Mouse (Mus musculus) embryo, embryonic 11.5 days (tissue): ENCODE measurements around the gene Nrg4.

Source experiments
- DNase-seq: peaks from one replicate; pipeline ENCODE4 v3.0.0-alpha.2; 2012; ENCODE audit warnings: low read depth, low spot score

The Nrg4 gene

DNA sequence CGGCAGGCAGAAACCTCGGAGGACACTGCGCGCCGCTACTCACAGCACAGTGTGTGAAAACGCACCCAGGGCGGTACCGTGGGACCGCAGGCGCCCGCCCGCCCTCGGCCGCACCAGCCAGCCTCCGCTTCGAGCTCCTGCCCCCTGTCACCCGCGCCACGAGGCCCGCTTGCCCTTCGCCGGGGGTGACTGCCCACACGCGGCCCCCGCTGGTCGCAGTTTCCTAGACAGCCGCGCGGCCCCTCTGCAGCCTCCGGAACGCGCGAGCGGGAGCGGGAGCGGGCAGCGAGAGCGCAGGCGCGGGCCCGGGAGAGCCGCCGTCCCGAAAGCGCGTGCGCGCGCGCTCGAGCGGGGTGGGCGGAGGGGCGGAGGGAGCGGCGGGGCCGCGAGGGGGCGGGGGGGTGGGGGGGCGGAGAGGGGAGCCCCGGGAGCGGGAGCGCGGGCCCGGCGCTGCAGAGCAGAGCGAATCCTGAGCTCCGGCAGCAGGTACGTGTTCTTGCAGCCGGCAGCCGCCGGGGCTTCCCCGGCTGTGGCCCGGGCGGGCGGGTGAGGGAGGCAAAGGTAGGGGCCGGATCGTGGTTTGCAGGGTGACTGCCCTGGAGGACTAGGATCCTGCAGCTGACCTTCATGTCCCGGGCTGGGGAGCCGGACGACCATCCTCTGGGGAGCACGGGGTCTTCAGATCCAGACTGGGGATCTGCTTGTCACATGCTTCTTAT is at the start of gene Nrg4, which contains the start of gene Tmem266:
TSS of gene Nrg4 (minus strand) at position 330 of the 719 bp plus-strand sequence.
TSS of gene Tmem266 (plus strand) at position 399 of the 719 bp plus-strand sequence.
- DNase-seq, result peak; percentile 67

DNA sequence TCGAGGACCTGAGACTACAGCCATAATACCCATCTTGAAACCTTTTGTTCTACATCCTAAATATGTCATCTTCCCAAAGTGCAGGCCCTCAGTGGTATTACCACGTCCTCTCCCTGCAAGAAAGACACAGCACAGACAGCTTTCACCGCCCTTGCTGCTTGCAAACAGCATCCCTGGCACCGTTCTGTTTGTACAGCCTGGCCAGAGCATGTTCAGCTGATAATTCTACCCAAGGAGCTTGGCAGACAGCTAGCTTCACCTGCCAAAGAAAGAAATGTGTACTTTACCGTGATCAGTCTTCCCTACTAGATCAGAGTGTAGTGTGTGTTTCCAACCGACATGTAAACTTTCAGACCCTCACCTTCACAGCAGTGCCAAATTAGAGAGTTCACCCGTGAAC is 45.3 kb upstream of the Nrg4 start:
- DNase-seq, result no peak

DNA sequence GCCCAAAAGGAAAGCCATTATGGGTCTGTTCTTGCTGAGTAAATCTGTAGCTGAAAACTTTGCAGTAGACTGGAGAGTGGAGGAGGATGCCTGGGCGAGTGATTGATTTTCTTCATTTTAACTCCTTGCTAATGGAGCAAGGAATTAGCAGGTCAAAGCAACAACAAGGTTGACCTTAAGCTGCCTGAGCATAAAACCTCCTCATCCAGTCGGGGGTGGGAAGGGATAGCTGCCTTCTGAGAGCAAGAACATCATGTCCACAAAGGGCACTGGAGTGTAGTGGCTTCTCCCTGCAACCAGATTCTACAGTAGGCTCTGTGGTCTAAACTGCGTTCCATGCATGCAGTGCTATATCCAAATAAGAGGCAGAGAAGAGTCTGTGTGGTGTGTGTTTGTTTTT is 41.4 kb upstream of the Nrg4 start:
- no peak for DNase-seq

DNA sequence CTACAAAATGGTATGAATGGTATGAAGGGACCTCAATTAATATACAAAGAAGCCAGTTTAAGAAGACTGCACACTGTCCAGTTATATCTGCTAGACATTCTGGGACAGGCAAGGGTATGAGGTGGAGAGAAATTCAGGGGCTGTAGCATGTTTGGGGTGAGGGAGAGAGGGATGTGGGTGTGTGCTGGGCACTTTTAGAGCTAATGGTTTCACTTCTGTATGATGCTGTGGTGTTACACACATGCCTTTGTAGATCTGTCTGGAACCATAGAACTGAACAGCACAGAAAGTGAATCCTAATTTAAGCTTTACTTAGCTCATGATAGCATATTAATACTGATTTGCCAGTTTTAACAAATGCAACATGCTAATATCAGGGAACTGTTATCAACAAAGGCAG is 37.1 kb upstream of the Nrg4 start:
- no peak for DNase-seq

DNA sequence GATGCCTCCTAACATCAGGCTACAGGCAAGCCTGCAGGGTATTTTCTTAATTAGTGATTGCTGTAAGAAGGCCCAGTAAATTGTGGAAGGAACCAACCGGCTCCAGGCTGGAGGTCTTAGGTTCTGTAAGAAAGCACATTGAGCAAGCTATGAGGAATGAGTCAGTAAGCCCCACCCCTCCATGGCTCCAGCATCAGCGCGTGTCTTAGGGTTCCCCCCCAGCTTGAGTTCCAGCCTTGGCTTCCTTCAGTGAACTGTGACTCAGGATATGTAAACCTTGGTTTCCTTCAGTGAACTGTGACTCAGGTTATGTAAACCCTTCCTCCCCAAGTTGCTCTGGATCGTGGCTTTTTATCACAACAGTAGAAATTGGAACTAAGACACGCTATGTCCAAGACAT is 35.3 kb upstream of the Nrg4 start:
- no peak for DNase-seq

DNA sequence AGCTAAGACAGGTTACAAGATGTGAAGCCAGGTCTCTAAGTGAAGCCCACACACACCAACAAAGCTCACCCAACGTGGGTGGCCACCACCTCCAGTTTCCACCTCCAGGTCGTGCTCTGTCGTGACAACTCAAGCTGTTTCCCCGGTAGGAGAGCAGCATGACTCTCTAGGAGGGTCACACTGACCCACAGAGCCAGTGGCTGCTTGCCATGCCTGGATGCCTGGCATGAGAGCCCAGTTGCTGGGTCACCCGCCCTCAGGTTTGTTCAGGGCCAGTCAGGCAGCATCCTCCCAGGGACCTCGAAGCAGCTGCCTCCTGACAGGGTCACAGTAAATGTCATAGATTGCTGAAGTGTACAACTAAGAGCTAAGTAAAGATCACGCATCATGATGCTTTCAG is 34.2 kb upstream of the Nrg4 start:
- no peak for DNase-seq

DNA sequence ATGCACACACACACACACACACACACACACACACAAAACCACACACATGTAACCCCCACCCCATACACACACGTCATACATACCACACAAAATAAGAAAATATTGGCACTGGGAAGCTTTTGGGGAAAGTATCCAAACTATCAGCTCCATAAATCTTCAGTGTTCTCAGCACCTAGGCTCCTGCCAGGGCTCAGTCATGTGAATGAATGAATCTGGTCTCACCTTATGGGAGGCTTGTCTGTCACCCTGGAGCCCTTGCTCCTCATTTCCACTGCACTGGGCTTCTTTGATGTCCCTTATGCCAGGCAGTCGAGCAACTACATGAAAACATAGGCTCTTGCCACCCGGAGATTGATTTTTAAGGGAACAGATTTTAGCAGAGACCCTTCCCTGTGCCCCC is 33.7 kb upstream of the Nrg4 start:
- no peak for DNase-seq

DNA sequence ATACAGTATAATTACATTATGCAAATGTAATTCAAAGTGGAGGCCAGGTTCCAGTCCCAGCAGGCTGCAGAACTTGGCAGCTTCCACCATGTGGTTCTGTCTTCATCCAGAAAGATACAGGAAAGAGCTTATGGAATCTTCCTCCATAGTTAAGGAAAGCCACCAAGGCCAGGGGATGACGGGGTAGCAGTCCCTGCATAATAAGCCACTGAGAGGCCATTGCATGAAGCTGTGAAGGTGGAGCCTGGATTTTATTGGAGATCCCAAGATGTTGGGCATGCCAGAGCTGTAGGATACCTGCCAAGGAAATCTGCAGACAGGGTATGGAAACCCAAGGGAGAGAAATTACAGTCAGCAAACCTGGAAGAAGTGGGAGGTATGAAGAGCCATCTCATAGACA is 30.5 kb upstream of the Nrg4 start:
- DNase-seq, result no peak

DNA sequence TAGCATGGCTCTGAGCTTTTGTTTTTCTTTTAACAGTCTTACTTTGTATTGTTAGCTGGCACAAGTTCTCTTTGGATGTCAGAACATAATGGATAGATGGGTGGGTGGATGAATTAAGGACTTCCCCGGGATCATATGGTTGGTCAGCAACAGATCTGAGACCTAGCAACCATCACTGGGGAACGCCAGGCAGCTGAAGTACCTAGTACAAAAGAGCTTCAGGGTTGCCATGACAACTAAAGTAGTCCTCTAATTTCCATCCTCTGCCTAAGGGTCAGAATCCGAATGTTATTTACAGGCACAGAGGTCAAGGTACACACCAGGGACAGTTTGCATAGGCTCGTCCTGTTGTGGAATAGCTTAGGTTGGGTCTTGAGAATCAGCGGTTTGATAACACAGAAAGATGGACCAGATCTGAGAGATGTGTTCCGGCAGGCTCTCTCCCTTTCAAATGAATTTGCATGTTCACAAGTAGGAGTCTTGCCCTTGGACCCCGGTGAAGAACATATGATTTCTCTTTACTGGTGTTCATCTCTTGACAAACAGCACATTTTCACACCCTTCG is 28.7 kb upstream of the Nrg4 start:
- peak; percentile 24 for DNase-seq

DNA sequence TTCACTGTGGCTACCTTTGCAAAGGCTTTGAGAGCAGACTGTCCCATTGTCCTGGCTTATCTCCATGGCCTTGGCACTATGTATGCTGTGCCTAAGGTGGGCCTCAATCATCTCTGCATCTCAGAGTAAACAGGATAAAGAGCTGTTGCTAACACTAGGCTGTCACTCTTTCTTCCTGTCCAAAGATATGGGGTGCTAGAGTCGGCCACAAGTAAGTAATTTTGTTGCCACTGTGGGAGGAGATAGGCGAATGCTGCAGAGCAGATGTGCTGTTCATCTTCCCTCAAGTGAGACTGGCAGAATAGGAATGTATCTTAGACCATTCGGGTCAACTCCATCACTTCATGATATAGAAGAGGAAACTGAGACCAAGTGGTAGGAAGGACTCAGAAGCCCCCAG is 28.0 kb upstream of the Nrg4 start:
- no peak for DNase-seq

DNA sequence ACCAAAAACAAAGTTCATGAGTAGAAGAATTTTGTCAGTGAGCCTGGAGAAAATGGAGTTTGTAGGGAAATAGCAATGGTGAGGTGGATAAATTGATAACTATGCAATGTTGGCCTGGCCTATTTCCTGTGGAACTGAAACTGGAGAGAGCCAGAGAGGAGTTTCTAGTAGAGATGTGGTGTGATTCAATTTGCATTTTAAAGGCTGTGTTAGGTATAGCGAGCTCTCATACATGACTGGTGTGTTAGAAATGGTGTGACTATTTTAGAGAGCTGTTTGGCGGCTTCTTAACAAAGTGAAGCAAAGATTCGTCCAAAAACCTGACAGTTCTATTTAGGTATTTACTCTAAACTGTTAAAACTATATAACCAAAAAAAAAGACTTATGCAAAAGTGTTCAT is 22.0 kb upstream of the Nrg4 start:
- DNase-seq, result no peak

DNA sequence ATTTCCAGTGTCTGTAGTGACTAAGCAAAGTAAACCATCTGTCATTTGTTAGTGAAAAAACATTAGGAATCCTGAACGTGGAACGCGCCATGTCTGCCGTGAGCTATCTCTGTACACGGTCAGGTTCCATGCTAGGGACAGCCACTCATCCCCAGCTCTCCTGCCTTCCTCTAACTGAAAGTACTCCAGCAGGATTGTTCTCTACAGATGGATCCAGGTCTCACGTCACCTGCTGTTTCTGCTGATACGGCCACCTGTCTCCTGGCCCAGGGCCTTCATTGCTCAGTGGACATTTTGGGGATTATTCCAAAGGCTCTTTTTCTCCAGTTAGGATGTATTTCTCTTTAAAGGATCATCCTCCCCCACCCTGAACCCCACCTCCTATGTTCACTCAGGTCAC is 18.7 kb upstream of the Nrg4 start:
- no peak for DNase-seq

DNA sequence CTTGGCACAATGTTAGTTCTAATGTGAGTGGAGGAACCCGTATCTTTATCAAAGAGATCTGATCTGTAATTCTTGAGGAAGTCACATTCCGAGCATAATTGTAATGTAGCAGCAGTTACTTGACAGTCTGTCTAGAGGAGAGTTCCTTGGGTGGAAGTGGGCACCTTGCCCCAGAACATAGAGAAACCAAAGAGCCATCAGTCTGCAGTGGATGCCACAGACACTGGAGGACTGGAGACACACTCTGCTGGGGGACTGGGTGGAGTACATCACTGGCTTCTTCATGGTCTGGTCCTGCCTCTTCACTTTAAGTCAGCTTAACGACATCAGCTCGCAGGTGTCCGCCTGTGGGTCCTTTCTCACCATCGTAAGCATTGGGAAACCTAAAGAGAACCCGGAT is 17.5 kb upstream of the Nrg4 start:
- DNase-seq, result no peak

DNA sequence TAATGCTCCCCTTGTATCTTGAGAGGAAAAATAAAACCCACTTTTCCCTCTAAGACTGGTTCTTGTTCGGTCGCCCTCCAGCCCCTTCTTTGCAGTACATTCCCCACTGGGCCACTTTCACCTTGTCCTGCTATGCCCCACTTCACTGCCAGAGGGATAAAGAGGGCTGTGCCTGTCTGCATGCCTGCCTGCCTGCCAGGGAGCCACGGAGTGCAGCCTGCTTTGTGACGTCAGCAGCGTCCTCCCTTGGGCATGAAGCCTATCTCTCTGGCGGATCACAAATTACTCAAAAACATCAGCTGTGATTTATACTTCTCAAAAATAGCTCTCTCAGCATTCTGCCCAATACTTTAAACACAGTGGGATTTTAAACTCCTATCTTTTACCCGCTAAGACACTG is 6.3 kb upstream of the Nrg4 start:
- no peak for DNase-seq

DNA sequence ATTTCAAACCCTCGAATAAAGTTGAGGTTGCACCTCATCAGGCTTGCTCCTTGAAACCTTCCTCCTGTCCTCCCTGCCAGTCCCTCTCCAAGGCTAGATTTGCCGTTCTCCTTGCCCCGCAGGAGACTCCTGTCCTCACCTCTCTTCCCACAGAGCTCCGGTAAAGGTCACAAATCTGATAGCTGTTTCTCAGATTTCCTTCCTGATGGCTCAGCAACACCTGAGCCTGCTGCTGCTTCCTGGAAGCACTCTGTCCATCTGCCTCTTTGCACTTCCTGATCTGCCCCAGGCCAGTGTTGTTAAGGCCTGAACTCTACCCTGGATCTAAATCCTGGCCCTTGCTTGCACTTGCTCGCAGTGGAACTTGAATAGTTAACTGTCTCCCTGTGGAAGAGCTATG is 5.8 kb upstream of the Nrg4 start:
- DNase-seq, result no peak

DNA sequence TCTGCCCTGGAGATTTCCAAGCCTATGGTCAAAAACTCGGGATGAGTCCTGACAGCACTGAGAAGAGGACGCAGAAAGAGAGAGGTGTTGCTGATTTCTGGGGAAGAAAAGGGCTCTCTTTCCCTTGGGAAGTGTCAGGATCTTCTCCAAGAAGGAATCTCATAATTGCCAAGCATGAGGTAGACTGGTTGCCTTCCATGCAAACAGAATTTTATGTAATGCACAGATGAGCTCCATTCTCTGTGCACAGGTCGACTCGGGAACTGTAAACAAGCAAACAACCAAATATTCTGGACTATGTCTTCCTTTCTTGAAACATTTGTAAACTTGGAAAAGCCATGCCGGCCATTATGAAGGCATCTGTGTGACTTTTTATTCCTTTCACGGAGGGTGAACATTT is 2.8 kb upstream of the Nrg4 start:
- no peak for DNase-seq

DNA sequence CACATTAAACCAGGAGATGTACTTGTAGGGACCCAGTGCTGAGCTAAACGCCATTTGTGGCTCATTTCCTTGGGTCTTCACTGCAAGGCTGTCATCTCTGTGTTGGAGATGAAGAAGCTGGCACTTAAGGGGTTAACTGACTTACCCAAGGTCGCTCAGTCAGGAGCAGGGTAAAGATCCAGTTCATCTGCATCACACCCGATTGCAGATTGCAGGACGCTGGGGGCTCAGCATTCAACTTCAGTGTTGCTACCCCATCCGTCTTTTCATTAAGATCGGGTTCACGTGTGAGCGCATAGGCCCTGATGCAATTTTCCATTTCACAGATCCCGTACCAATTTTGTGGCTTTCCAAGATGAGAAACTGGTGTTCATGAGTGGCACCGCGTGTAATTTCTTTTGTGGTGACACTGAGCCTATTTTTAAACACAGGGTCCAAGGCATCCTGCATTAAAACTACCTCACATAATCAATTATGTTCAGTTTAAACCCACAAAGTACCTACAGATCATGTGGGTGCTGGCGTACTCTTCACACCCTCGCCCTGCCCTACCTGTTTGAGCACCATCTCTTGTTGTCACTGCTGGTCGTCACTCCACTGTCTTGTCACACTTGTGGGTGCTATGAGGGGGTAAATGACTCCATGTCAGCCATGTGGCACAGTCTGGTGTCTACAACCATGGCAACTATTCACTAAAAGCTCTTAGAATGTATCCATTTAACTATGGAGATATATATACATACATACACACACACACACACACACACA is 1.7 kb upstream of the Nrg4 start:
- no peak for DNase-seq

DNA sequence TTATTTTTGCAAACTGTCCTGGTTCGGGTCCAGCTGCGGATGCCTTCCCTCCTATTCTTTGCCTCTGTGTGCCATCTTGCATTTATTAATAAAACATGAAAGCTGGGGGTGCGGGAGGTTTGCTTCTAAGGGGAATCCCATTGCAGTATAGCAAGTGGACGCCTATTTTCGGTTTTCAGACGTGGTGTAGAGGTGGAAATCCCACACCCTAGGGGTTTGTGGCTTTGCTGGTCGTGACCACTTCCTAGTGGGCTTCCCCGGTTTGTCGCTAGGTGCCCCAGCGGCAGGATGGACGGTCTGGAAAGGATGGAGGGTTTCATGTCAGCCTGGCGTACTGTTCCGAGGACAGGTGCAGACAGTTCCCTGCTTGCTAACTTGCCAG is 581 bp upstream of the Nrg4 start:
- peak; percentile 23 for DNase-seq

DNA sequence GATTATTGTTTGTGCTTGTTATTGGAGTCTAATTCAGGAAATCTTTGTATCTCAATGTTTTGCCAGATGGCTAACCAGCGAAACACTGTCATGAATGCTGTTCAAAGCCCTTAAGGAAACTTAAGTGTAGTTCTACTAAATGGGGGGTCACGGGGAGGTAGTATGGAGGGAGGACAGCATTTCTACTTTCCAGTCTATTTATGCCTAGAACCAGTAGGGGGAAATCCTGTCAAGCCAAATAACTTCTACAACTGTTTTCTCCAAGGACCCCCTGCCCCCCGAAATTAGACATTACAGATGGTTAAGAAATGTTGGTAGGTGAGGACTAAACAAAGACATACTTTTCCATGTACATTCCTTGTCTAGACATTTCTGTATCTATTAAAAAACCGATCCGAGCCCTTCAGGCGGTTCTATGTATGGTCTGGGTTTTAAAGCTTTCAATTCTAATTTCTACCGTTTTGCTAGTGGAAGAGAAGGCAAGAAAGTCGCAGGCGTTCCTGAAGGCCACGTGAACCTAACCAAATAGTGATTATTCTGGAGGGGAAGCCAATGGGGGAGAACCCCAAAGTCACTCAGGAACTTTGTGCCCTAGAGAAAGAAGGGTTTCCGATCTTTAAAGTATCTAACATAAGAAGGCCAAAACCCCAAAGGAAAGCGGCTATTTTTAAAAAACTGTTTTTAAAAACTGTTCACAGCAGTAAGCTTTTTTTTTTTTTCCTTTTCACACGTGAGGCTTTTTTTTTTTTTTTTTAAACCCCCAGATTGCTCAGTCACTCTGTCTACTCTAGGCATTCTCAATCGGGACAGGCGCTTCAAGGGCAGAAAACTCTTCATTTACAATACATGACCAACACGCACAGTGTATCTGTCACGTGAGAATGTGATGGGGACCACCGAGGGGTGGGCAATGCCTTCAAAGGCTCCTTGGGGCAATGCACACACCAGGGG is 805 bp downstream of the Nrg4 start:
- DNase-seq, result no peak

DNA sequence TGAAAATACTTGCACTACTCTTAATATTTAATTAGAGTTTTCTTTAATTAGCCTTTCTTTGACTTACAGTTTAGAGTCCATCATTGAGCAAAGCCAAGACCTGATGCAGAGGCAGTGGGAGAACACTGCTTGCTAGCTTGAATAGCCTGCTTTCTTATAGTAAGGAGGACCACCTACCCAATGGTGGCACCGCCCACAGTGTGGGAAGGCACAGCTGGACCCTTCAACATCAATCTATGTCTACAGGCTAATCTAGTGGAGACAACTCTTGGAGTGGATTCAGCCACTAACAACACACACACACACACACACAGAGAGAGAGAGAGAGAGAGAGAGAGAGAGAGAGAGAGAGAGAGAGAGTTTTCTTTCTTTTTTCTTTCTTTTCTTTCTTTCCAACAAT is 1.6 kb downstream of the Nrg4 start:
- no peak for DNase-seq

DNA sequence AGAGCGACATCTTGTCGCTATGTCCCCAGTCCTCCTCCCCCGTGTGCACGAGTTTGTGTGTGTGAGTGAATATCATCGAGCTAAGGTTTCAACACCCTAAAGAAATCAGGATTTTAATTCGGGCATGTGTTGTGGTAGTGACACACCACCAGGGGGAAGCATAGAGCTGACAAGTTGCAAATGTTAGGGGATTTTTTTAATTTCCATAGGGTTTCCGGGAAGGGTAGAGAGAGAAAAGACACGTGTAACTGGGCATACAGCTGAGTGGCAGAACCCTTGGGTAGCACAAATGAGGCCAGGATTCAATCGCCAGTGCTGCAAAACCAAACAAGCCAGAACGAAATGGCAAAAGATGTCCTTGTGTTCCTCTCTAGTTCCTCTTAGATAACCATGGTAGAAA is 2.1 kb downstream of the Nrg4 start:
- DNase-seq, result no peak

DNA sequence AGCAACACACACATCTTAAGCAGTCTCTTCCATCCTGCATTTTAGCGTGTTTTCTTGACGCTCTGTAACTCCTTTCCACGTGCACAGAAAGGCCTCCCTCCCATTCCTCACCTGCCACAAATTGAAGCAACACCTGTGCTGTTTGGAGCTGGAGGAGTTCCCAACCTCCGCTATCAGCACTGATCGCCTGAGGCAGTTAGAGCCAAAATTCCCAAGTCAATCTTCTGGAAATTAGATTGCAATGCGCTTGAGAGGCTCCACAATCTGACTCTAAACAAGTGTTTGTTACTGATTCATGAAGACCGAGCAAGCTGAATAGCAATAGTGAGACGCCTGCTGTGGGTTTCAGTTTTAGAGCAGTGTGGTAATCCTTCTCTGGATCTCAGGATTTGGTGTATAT is 2.6 kb downstream of the Nrg4 start:
- DNase-seq, result no peak
